Mouse (Mus musculus) intestine, embryonic 14.5 days (tissue): ENCODE results near the gene Shf. TPM values are rescaled to one million over a fixed set of nuclear protein-coding genes. Genes with fewer than 3 reads are reported as not detected.

Experiments
- polyA plus RNA-seq: library from polyadenylated mRNA; unstranded; fragments of >200 nt; fragmentation: Nextera tagmentation; extraction: Ambion mirVana; gene quantifications from 2 replicates; pipeline ENCODE4 v1.2.1, GENCODE M21; 2014

Gene Shf
- polyA plus RNA-seq, 1 experiment from 2014 or later: 4.9 TPM

Other genes starting within 250 kb of the Shf start
- gene B2m, start 221.5 kb downstream of the Shf start, polyA plus RNA-seq: 318 and 332 TPM in 2 replicates
- not detected in 2 replicates for gene Trim69, start 208.5 kb downstream of the Shf start, polyA plus RNA-seq
- gene Patl2, start 183.0 kb downstream of the Shf start, polyA plus RNA-seq: 0.13 TPM in 1 of 2 replicates, not detected in the other
- not detected in 2 replicates for gene Terb2, start 182.9 kb downstream of the Shf start, polyA plus RNA-seq
- 53.7 and 65.1 TPM in 2 replicates for gene Sord, start 134.4 kb downstream of the Shf start, polyA plus RNA-seq
- 0.09 and 0.12 TPM in 2 replicates for gene Duox2, start 70.7 kb downstream of the Shf start, polyA plus RNA-seq
- 0.18 TPM in 1 of 2 replicates, not detected in the other for gene Duoxa2, start 70.3 kb downstream of the Shf start, polyA plus RNA-seq
- not detected in 2 replicates for gene Duoxa1, start 55.4 kb downstream of the Shf start, polyA plus RNA-seq
- 0.05 TPM in 1 of 2 replicates, not detected in the other for gene Duox1, start 53.5 kb downstream of the Shf start, polyA plus RNA-seq
- 38.0 and 38.2 TPM in 2 replicates for gene Slc28a2, start 57.3 kb upstream of the Shf start, polyA plus RNA-seq
- 0.08 and 0.32 TPM in 2 replicates for gene Gm14085, start 115.8 kb upstream of the Shf start, polyA plus RNA-seq
- 12.4 and 13.2 TPM in 2 replicates for gene Gatm, start 242.1 kb upstream of the Shf start, polyA plus RNA-seq